Mouse (Mus musculus): ENCODE measurements around the gene Hsd17b11. TPM values are rescaled to one million over a fixed set of nuclear protein-coding genes. Genes with fewer than 3 reads are reported as not detected.

The Hsd17b11 gene
- polyA plus RNA-seq, 1 experiment from 2014 or later, result 26.7 TPM

DNA sequence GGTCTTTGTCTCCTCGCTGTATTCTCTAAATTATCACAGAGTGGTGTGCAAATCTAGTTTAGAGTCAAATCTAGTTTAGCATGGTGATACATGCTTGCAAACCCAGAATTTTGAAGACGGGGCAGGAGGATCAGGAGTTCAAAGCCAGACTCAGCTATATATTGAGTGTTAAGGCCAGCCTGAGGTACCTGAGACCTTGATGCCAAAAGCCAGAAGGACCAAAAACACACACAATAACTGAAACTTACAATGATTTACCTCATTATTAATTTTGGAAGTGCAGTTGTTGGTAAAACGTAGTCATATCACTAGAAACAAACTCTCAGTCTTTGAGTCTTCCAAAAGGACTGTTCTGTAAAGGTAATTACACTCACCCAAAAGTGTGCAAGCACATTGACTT, 12.3 kb downstream of the Hsd17b11 start:
- H3K27me3 ChIP-seq (ENCODE audit: insufficient read depth, low read length), result no peaks in the 10 kb centered on the region
- no peak overlapping the region for H3K27ac ChIP-seq (ENCODE audit: low read depth)
- H3K36me3 ChIP-seq (replicated peaks; ENCODE audit: insufficient read depth, low read length), result peaks cover 40% of the 10 kb centered on the region
- 85% methylated on average over 3 of the region's 3 CpGs for WGBS (ENCODE audit: insufficient replicate concordance)
- no peak overlapping the region for H3K9ac ChIP-seq (replicated peaks)
- no peak for ATAC-seq
- no peak for DNase-seq
- H3K9me3 ChIP-seq (ENCODE audit: low read length), result no peaks in the 10 kb centered on the region
- no peak overlapping the region for H3K4me2 ChIP-seq (ENCODE audit: low read depth, low read length)
- H3K4me3 ChIP-seq (ENCODE audit: low read depth, low read length), result no peak overlapping the region
- TF ChIP-seq EP300 (IDR thresholded peaks at IDR 0.05; ENCODE audit: low read depth), result no peak
- no peak for TF ChIP-seq CTCF (IDR thresholded peaks at IDR 0.05; ENCODE audit: low read depth)
- H3K4me1 ChIP-seq (ENCODE audit: insufficient read depth), result 0 out of 2 replicates have a peak, but pooled peaks cover 5% of the 10 kb centered on the region

DNA sequence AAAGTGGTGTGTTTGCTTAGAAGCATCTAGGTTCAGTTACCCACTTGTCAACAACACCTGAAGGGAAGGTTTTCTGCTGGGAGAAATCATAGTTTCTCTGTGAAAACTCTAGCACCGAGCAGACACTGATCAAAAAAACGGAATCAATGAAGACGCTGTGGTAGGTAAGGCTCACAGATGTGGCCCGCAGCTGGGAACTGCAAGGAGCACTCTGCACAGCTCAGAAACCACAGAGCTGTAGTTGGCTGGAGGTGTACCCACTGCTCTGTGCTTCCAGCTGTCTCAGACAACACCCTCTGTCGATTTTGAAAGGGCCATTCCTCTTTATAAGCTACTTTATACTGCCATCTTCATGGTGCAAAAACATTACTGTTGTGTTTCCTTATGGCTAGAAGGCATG, 13.9 kb downstream of the Hsd17b11 start:
- no peak for ATAC-seq
- 73% methylated on average over 5 of the region's 5 CpGs for WGBS (ENCODE audit: insufficient replicate concordance)
- no peak for TF ChIP-seq EP300 (IDR thresholded peaks at IDR 0.05; ENCODE audit: low read depth)
- TF ChIP-seq CTCF (IDR thresholded peaks at IDR 0.05; ENCODE audit: low read depth), result no peak
- Histone ChIP-seq H3K27ac (ENCODE audit: low read depth) (no peak overlapping the region), H3K4me1 (ENCODE audit: insufficient read depth) (0 out of 2 replicates have a peak, but pooled peaks cover 5% of the 10 kb centered on the region), H3K4me2 (ENCODE audit: low read depth, low read length) (no peak overlapping the region), H3K27me3 (ENCODE audit: insufficient read depth, low read length) (no peaks in the 10 kb centered on the region), H3K4me3 (ENCODE audit: low read depth, low read length) (no peak overlapping the region), H3K9ac (replicated peaks) (no peak overlapping the region), H3K36me3 (replicated peaks; ENCODE audit: insufficient read depth, low read length) (peaks cover 41% of the 10 kb centered on the region), H3K9me3 (ENCODE audit: low read length) (no peaks in the 10 kb centered on the region)
- no peak for DNase-seq

DNA sequence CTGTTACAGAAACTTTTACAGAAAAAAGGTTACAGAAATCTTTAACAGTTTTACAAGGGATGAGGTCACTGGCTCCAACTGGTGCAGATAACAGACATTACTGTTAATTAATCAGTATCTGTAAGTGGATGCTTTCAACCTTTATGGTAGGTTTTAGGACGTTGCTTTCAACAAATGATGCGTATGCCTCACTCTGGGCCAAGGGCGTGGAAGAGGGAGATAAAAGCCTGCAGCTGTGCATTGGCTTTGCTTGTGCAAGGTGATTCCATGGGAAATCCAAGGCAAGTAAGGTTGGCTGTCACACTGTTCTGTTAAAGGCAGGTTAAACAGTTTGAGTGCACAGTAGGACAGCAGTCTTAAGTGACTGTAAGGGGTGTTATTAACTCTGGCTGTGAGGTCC, 14.9 kb downstream of the Hsd17b11 start:
- Histone ChIP-seq H3K27ac (ENCODE audit: low read depth) (peak overlapping the region; percentile 40; the same call in 1 of the 2 replicates), H3K9ac (replicated peaks) (peak overlapping the region; percentile 21; the same call in 1 of the 2 replicates), H3K27me3 (ENCODE audit: insufficient read depth, low read length) (no peaks in the 10 kb centered on the region), H3K36me3 (replicated peaks; ENCODE audit: insufficient read depth, low read length) (peaks cover 45% of the 10 kb centered on the region), H3K4me2 (ENCODE audit: low read depth, low read length) (no peak overlapping the region), H3K4me1 (ENCODE audit: insufficient read depth) (0 out of 2 replicates have a peak, but pooled peaks cover 5% of the 10 kb centered on the region), H3K9me3 (ENCODE audit: low read length) (no peaks in the 10 kb centered on the region), H3K4me3 (ENCODE audit: low read depth, low read length) (no peak overlapping the region)
- WGBS (ENCODE audit: insufficient replicate concordance), result 56% methylated on average over 3 of the region's 3 CpGs
- ATAC-seq, result no peak
- no peak for TF ChIP-seq CTCF (IDR thresholded peaks at IDR 0.05; ENCODE audit: low read depth)
- no peak for TF ChIP-seq EP300 (IDR thresholded peaks at IDR 0.05; ENCODE audit: low read depth)
- DNase-seq, result no peak

DNA sequence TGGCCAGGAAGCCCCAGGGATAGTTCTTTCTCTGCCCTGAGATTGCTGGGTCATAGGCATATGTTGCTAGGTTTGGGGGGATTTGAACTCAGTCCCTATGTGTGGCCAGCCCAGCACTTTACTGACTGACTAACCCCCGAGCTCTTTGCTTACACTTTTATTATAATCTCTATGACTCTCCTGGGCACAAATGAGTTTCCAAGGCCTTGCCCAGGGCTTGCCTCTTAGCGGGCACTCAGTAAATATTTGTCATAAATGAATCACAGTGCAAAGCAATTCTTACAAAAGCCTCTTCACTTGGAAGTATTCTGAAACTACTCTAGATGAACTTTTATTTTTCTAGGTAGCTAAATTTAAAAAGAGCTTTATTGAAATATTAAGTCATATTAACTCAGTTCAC, 17.8 kb downstream of the Hsd17b11 start:
- H3K9me3 ChIP-seq (ENCODE audit: low read length), result no peaks in the 10 kb centered on the region
- H3K4me2 ChIP-seq (ENCODE audit: low read depth, low read length), result no peak overlapping the region
- H3K4me3 ChIP-seq (ENCODE audit: low read depth, low read length), result no peak overlapping the region
- no peak for DNase-seq
- TF ChIP-seq CTCF (IDR thresholded peaks at IDR 0.05; ENCODE audit: low read depth), result no peak
- TF ChIP-seq EP300 (IDR thresholded peaks at IDR 0.05; ENCODE audit: low read depth), result no peak
- 69% methylated on average over 2 of the region's 2 CpGs for WGBS (ENCODE audit: insufficient replicate concordance)
- 0 out of 2 replicates have a peak, but pooled peaks cover 5% of the 10 kb centered on the region for H3K4me1 ChIP-seq (ENCODE audit: insufficient read depth)
- H3K27ac ChIP-seq (ENCODE audit: low read depth), result no peak overlapping the region
- no peak for ATAC-seq
- H3K27me3 ChIP-seq (ENCODE audit: insufficient read depth, low read length), result no peaks in the 10 kb centered on the region
- H3K36me3 ChIP-seq (replicated peaks; ENCODE audit: insufficient read depth, low read length), result peaks cover 45% of the 10 kb centered on the region
- no peak overlapping the region for H3K9ac ChIP-seq (replicated peaks)

DNA sequence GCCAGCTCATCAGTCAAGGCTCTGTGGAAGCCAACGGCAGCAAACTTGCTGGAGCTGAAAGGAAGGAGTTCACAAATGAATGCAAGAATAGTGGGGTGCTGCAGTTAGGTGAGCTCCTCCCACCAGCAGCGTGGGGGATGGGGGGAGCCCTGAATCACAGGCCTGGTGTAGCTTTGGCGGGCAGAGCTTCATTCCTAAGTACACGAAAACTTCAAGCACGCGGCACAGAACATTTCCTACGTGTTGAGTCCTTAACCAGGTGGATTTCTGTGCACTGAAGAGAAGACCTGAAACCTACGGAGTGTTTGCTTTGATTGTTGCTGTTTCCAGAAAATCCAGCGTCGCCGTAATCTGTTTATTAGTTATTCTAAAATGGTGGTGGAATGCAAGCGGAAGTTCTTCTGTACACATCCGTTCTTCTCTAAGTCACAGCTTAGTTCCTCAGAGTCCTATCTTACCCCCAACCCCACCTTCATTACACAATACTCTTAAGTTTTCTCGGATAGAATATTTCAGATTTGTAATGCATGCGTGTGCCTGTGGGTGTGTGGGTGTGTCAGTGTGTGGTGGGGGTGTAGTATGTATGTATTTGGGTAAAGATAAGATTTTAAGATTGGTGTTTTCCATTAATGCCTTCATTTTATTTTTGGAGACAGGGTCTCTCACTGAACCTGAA, 18.3 kb downstream of the Hsd17b11 start:
- Histone ChIP-seq H3K9ac (replicated peaks) (no peak overlapping the region), H3K4me1 (ENCODE audit: insufficient read depth) (0 out of 2 replicates have a peak, but pooled peaks cover 5% of the 10 kb centered on the region), H3K27ac (ENCODE audit: low read depth) (peak overlapping the region; percentile 57), H3K36me3 (replicated peaks; ENCODE audit: insufficient read depth, low read length) (peaks cover 42% of the 10 kb centered on the region), H3K9me3 (ENCODE audit: low read length) (no peaks in the 10 kb centered on the region), H3K4me3 (ENCODE audit: low read depth, low read length) (no peak overlapping the region), H3K4me2 (ENCODE audit: low read depth, low read length) (no peak overlapping the region), H3K27me3 (ENCODE audit: insufficient read depth, low read length) (no peaks in the 10 kb centered on the region)
- WGBS (ENCODE audit: insufficient replicate concordance), result 59% methylated on average over 15 of the region's 15 CpGs
- TF ChIP-seq CTCF (IDR thresholded peaks at IDR 0.05; ENCODE audit: low read depth), result no peak
- no peak for TF ChIP-seq EP300 (IDR thresholded peaks at IDR 0.05; ENCODE audit: low read depth)
- DNase-seq, result no peak
- no peak for ATAC-seq

DNA sequence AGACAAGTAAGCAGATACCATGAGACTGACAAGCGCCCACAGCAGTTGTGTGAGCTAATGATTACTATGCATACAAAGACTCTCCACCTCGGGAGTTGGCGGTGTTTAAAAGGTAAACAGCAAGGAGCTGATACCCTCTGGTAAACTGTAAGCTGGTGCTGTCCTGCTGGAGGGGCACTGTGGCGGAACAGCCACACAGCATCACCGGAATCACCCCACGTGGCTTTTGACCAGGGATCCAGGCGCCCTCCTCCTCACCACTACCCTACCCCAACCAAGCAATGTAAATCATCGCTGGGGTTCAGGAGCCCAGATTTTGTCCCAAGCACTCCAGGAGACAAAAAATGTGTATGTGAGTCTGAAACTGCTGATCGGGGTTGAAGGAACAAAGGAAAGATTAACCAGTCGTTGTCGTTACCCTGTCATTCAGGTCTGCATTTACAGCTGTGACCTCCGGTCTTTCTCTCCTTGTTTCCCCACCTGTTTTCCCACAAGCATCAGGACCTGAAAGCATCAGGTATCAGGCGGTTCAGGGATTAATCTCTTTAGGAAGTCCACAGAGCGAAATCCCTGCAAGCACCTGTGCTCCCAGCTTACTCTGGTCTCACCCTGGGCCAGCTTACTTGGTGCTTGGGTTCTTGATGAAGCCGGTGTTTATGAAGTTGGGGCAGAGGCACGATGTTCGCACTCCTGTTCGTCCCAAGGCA, 19.0 kb downstream of the Hsd17b11 start:
- no peak overlapping the region for H3K4me2 ChIP-seq (ENCODE audit: low read depth, low read length)
- WGBS (ENCODE audit: insufficient replicate concordance), result 62% methylated on average over 18 of the region's 18 CpGs
- ATAC-seq, result peak; percentile 64

More for the DNA sequence above, 19.0 kb downstream of the Hsd17b11 start:
- no peak overlapping the region for H3K9ac ChIP-seq (replicated peaks)
- 0 out of 2 replicates have a peak, but pooled peaks cover 5% of the 10 kb centered on the region for H3K4me1 ChIP-seq (ENCODE audit: insufficient read depth)
- H3K9me3 ChIP-seq (ENCODE audit: low read length), result no peaks in the 10 kb centered on the region
- no peak overlapping the region for H3K4me3 ChIP-seq (ENCODE audit: low read depth, low read length)
- H3K27me3 ChIP-seq (ENCODE audit: insufficient read depth, low read length), result no peaks in the 10 kb centered on the region
- TF ChIP-seq EP300 (IDR thresholded peaks at IDR 0.05; ENCODE audit: low read depth) (no peak), CTCF (IDR thresholded peaks at IDR 0.05; ENCODE audit: low read depth) (no peak)
- DNase-seq, result no peak
- H3K27ac ChIP-seq (ENCODE audit: low read depth), result peak overlapping the region; percentile 57
- H3K36me3 ChIP-seq (replicated peaks; ENCODE audit: insufficient read depth, low read length), result peaks cover 36% of the 10 kb centered on the region

All from liver, postnatal 0 days (tissue).